Mouse (Mus musculus): ENCODE measurements at regions not wholly inside any gene's neighbourhood (a gene's known extent, or its start where the extent isn't known, plus 50 kb on each side); places are given as distances from the start of the nearest gene placed in this dataset.

- no peak for TF ChIP-seq USF1 (IDR thresholded peaks at IDR 0.05; ENCODE audit: low read depth)
- TF ChIP-seq POLR2A (IDR thresholded peaks at IDR 0.05; ENCODE audit: insufficient read length, low read depth): no peak
- TF ChIP-seq CEBPB (IDR thresholded peaks at IDR 0.05; ENCODE audit: insufficient read depth, poor library complexity, severe bottlenecking): no peak
- no peak for TF ChIP-seq TCF3 (IDR thresholded peaks at IDR 0.05; ENCODE audit: insufficient read length, low read depth)
Measured at GRCm38 (mm10) chr13:34569312-34569711, 84.0 kb downstream of the Pxdc1 start.

All from myocyte (in vitro differentiated cells).